Mouse (Mus musculus) embryonic fibroblast, embryonic 13.5 days (primary cell): ENCODE measurements around the gene Clcn6.

Source experiments
- CTCF ChIP-seq: IDR thresholded peaks from 2 replicates; pipeline ENCODE4 v1.5.1; 2011; ENCODE audit warnings: mild to moderate bottlenecking, control low read depth, low read length, moderate library complexity, borderline replicate concordance; ENCODE audit not compliant: insufficient read depth
- POLR2A ChIP-seq: IDR thresholded peaks from 2 replicates; pipeline ENCODE4 v1.6.1; 2011; ENCODE audit warnings: low read depth, mild to moderate bottlenecking, control low read depth, low read length, moderate library complexity

GRCm38 (mm10) chr4:148057661-148058209 lies 19.1 kb upstream of the Clcn6 start:
- TF ChIP-seq CTCF: no peak
- TF ChIP-seq POLR2A: no peak
